Mouse (Mus musculus) lung, postnatal 25 days (tissue): ENCODE results near the gene Polr1b.

Experiments used
- DNase-seq: peaks from one replicate; pipeline ENCODE4 v3.0.0; 2022; ENCODE audit warnings: low spot score

Polr1b gene

DNA sequence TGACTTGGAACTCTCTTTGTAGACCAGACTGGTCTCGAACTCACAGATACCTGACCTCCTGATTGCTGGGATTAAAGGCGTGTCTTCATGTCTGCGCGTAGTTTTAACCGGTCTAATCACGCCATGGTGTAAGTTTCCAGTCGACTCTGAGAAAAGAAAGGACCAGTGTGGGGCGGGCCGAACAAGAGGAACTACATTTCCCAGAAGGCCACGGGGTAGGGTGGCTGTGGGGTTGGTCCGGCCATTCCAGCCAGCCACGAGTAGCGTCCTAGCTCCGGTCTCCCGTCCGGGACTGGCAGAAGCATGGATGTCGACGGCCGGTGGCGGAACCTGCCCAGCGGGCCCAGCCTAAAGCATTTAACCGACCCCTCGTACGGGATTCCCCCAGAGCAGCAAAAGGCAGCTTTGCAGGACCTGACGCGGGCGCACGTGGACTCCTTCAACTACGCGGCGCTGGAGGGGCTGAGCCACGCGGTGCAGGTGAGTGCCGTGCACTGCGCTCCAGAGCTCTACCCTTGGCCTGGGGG, at the start of gene Polr1b:
Polr1b (plus strand) TSS at position 212 of the 527 bp plus-strand sequence.
- DNase-seq, result peak; percentile 96

DNA sequence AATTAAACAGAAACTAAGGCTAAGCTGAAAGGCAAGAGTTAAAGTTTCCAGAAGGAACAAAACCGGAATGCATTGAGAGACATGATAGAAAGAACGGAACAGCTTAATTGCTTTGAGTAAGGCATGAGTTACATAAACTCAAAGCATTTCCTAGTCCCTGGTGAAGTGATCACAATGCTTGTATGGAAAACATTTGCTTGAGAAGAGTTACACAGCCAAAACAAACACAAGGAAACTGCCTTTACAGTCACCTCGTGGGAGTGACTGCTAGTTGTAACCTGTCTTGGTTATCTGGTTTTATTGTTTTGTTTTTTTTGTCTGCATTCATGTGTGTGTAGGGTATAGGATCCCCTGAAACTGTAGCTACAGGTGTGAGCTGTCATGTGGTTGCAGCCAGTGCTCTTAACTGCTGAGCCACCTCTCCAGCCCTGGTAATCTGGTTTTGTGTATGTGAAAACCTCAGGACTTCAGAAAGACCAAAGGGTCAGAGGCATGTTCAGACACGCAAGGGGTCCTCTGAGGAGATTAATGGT, 48.3 kb upstream of the Polr1b start:
- no peak for DNase-seq

DNA sequence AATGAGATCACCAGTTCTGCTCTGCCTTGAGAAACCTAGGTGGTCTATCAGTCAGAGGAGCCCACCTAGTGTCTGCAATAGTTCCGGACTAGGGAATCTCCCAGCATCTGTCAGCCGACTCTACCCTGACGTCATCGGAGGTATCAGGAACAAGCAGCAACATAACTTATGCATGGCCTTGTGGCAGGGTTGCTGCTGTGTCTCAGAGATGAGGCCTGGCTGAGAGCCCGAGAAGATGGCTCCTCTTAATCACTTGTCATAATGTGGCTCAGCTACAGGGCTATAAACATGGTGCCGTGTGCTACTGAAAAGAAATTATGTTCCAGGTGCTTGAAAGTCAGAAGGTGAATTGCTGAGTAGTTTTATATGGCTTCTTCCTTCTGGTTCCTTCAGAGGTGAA, 45.1 kb upstream of the Polr1b start:
- no peak for DNase-seq

DNA sequence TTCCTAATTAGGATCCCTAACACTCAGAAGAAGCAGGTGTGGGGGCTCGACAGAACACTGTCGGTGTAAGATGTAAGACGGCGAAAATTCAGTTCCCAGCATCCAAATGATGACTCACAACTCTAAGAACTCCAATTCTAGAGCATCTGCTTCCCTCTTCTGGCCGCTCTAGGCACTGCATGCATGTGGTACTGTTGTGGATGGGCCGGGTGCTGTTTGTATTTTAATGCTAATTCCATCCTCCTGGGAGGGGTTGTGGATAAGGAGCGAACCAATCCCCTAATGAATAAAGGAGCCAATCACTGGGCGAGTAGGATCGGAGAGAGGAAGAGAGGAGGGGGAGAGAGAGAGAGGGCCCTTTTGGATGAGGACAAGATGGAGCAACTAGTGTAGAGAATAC, 44.2 kb upstream of the Polr1b start:
- no peak for DNase-seq

DNA sequence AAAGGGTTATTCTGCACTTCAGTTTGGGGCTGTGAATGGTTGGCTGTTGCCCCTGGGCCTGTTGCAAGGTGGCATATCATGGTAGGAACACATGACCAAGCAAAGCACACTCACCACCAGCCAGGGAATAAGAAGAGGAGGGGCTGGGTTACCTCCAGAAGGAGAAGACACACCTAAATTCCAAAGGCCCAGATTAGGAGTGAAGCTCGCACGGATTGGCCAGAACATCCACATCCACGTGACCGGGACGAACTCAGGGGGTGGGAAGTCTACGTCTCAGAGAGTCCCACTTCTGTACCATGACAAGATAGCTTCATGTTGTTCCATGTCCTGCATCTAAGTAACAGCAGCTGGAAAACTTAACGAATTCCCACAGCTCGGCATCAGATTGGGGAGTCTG, 43.5 kb upstream of the Polr1b start:
- DNase-seq, result no peak

DNA sequence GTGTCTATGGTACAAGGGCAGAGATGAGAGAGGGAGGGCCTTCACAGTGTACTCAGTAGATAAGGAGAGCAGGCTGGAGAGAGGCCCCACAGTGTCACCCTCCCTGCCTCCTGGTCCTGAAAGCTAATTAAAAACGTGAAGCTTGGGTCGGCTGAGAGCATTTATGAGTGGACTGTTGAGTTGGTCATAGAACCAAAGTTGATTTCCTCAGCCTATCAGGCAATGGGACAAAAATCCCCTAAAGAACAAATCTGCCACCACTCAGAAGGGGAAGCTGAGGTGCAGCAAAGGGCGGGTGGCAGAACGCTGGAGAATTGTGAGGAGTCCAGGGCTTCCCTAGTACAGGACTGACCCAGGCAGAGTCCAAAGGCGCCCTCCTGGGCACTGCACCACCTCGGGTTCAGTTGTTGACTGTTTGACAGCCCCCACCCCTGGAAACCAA, 42.9 kb upstream of the Polr1b start:
- DNase-seq, result no peak

DNA sequence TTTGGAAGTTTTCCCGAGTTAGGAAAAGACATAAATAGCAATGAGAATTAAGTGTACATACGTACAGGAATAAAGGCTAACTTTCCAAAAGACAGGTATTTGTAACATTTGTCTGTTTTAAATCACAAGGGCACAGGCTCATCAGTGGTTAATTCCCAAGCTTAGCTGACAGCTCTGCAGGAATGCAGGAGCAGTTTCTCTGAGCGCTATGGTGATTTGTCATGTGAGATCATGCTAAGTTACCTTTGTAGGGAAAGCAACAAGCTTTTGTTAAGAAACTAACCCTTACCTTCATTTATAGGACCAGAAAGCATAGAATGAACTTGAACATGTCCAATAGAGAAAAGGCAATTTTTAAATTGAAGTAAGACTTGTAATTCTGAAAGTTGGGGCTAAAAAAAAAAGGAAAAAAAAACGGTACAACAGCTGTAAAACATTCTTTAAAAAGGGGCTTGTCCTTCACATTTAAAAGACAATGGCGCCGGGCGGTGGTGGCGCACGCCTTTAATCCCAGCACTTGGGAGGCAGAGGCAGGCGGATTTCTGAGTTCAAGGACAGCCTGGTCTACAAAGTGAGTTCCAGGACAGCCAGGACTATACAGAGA, 39.2 kb upstream of the Polr1b start:
- DNase-seq, result no peak

DNA sequence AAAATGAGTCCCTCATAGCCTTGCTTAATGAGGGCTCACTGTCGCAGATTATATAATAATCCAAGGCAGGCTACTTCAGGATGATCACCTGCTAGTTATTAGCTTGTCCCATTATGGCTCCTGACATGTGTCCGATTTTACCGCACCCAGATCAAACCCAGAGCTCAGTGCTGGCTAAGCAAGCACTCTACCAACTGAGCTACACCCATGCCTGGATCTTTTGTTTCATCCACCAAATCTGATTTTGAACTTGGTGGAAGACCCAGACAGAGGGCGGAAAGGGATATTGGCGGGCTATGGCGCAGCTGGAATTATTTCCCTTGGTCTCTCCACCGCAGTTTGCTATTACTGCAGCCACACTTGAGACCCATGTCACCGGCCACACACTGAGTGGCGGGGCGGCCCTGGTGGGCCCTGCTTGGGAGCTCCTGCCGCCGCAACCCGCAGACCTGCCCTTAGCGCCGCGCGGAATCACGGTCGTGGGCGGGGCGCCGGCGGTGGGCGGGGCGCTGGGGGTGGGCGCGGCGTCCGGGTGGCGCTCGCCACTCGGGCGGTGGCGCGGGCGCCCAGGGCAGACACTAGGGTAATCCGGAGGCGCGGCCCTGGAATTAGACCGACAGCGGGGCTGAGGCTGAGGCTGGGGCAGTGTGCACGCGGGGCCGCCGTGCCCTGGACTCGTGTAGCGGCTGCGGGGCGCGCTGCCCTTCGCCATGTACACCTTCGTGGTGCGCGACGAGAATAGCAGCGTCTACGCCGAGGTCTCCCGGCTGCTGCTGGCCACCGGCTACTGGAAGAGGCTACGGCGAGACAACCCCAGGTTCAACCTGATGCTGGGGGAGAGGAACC, 35.1 kb upstream of the Polr1b start, which contains the start of gene Ttl:
Ttl (plus strand) TSS at position 506 of the 846 bp plus-strand sequence.
- DNase-seq, result peak; percentile 67

DNA sequence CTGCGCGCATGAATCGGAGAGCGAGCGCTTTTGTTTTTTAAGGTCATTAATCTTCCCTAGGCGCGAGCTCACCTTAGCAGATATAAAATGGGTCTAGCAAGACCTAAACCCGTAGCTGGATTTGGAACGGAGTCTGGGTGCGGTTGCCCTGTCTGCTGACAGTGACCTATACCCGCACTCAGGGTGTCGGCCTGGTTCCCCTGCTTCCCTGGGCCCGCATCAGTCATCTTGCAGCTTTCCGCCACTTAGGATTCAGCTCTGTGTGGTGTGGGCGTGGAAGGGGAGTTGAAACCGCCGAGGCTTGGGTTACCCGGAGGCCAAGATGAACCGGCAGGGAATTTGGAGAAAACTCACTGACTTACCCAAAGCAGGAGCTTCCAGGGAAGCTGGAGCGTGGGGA, 34.5 kb upstream of the Polr1b start:
- DNase-seq, result peak; percentile 38

DNA sequence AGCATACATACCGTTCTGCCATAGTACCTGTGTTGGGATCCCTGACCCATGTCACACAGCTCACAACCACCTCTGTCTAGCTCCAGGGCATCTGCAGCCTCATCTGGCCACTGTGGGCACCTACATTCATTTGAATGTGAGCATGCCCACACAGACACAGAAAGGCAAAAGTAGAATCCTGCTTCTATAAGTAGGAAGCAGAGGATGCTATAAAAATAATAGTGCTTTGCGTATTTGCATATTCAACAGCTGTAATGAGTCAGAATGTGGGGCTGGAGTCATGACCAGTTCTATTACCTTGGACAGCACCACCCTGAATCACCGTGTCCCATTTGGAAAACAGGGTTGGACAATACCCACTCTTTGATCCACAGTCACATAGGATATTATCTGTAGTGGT, 30.5 kb upstream of the Polr1b start:
- DNase-seq, result no peak

DNA sequence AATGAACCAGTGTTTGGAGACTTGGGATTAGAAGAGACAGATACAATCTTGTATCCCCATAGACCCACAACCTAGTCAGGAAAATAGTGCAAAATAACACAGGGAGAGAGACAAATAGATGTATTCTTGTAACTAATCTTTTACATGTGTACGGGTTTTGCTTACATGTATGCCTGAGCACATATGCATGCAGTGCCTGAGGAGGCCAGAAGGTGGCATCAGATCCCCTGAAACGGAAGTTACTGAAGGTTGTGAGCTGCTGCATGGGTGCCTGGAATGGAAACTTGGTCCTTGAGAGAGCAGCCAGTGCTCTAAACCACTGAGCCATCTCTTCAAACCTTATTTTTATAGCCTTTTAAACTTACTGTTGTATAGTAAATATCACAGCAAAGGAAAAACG, 22.5 kb upstream of the Polr1b start:
- no peak for DNase-seq

DNA sequence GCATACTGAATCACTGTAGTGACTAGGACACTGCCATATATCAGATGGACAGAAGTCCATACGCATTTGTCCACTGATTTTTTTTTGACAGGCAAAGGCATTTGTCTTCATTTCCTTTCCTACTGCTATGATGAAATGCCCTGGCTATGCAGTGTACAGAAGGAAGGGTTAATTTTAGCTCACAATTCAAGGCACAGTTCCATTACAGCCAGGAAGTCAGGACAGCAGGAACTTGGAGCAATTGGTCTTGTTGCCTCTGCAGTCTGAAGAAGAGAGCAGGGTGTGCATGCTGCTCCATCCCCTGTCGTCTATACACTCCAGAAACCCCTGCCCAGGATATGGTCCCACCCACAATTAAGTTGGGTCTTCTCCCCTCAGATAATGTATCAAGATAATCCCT, 21.6 kb upstream of the Polr1b start:
- DNase-seq, result no peak

DNA sequence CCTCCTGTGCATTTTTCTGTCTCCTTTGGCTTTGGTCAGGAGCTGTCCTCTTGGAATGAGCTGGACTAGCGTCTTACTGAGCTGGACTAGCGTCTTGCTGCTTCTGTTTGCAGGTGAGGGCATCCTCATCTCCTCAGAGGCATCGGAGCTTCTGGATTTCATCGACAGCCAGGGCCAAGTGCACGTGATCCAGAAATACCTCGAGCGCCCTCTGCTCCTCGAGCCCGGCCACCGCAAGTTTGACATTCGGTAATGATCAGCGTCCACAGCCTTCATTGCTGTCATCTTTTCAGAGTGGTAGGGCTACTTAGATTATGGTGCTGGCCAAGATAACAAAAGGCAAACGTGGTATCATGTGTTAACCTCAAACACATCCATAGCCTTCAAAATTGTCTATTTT, 19.7 kb upstream of the Polr1b start:
- DNase-seq, result no peak

DNA sequence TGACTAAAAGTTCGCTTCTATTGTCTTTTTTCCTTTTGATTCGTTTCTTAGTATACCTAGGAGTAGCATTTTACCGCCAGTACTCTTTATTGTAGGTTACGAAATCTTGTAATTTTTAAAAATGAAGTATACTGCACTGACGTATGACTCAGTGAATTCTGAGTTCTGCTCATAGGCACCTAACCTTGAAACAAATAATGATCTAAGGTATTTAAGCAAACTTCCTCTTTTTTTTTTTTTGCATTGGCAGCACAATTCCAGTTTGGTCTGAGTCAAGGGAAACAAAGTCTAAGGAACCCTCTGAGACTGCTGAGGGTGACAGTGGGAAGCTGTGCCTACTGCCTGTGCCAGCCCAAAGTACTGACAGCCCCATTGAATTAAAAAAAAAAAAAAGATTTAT, 17.3 kb upstream of the Polr1b start:
- no peak for DNase-seq

DNA sequence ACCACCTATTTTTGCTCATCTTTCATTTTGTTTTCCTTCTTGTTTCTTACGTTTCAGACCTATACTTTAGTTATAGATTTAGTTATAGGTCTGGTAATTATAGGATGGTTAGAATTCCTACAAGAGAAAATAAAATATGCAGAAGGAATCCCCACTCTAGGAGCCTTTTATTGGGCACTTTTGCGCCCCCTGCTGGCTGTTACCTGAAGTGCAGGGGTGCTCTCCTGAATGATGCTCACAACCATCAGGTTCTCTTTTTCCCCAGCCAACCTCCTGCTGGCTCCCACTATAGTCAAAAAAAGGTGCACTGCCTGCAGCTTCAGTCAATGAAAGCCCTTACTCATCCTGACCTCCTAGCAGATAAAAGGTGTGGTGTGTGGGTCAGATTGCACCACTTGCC, 15.8 kb upstream of the Polr1b start:
- no peak for DNase-seq

DNA sequence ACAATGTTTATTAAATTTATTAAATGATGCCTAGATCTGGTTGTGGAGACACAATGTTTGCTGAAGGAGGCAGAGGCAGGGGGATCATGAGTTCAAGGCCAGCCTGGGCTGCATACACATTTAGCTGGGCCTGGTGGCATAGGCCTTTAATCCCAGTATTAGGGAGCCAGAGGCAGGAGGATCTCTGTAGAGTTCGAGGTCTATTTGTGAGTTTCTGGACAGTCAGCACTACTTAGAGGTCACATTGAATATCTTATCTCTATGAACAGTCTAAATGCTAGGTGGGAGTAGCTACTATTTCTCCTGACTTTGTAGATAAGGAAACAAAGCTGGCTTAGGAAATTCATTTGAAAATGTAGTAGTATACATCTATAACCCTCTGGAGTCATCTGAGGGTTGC, 13.3 kb upstream of the Polr1b start:
- DNase-seq, result no peak

DNA sequence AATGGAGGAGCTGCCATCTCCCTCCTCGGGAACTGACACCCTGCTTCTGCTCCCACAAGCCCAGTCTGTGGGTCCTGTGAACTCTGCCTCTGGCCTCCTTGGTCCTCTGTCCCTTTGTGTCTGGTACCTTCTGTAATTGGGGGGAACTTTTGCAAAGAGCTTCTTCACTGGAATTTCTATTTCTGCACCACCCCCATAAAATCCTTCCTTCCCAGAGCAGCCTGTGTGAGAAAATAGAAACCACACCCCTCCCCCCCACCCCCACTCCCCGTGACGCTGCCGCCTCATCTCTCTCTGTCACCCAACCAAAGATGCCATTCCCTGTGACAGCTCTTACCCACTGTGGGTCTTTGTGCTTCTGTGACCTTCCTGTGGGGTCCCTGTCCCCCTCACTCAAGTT, 10.4 kb upstream of the Polr1b start:
- no peak for DNase-seq

DNA sequence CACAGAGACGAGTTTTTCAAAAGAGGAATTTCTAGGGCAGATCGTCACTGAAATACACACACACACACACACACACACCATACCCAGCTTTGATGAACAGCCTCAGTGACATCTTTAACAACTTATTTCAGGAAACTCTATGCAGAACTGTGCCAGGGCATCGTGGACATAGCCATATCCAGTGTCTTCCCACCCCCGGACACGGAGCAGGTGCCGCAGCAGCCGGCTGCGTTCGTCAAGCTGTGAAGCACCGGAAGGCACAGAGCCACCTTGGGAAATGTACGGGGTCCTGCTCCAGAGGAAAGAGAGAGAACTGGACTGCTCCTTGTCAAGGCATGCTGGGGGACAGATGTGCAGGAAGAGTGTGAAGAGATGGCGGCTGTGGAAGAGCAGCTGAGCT, 8.0 kb upstream of the Polr1b start:
- no peak for DNase-seq

DNA sequence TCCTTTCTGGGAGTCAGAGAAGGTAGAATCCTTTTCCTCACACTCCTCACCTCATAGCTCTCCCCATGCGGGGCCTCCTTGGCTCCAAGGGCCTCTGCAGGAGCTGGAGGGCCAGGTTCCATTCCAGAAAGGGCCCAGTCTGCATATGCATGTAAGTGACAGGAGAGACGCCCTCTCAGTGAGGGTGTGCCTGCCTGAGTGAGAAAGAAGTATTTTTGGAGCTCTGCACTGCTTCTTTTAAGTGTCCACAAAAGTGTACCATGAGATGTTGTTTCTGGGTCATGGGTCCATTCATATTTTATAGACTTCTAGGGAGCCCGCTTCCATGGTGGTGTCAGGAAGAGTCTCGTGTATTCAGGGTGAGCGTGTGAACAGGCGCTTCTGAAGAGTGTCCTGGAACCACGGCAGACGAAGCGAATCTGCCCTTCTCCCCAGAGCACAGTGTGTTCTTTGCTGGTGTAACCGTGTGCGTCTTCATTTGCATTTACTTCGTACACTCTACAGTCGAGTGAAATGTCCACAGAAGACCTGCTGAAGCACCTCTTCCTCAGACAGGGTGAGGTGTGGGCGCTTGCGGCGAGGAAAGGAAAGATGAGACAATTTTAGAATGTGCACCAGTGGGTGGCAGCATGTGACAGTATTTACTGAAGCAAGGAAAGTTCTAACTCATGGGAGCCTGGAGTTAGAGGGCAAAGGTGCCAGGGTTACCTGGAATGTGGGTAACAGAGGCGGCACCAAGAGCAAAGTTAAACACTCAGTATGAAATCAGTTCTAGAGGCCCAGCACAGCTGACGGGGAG, 6.7 kb upstream of the Polr1b start:
- DNase-seq, result peak; percentile 7

DNA sequence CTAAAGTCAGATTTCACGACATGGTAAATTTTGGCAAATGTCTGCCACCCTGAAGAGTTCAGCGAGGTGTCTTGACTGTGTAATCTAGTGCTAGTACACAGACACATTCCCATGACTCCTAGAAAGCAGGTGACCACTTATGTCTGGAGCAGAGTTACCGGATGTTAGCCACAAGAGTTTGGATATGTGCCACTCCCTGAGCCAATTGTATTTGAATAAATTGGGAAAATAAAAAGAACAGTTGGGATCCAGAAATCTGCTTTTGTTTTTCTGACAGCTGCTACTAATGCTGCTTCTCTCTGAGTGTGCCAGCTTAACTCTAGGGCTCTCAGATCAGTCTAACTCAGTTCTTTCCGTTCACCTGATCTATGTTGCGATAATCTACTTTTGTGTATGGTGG, 12.1 kb downstream of the Polr1b start:
- DNase-seq, result no peak

DNA sequence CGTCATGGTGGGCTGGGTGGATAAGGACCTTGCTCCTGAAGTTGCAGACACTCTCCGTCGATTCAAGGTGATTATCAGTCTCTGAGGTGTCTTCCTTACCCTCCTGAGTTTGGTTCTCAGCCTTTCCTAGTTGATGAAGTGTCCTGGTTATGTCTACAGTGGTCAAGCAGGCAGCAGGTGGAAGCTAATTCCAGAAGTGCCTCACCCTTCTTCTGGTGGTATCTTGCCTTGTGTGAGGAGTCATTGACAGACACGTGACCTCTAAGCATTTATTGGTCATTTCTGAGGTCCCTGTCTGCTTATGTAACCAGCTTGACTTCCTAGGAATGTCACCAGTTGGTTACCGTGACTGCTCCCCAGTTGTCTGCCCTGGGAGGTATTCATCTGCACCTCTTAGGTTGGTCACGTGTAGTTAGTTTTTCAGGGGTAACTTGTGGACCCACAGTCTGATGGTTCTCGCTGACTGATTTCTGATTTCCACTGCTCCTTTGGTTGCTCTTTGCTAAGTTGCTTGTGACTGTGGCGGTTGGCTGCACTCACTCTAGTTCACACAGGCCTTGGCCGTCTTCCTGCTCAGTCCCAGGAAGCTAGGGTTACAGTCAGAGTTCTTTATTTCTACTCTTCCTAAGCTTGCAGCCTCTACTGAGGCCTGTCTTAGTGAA, 15.0 kb downstream of the Polr1b start:
- DNase-seq, result no peak

DNA sequence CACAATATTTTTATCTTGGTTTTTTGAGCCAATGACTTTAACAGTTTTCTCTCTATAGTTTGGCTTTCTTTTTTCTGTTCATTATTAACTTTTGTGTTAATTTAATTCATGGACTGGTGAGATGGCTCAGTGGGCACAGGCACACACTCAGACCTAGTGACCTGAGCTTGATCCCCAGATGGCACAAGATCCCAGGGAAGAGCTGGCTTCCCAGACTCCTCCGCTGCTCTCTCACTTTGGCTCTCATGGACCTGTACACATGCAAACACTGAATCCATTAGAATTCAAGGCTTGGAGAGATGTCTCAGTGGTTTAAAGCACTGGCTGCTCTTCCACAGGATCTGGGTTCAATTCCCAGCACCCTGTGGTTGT, 15.6 kb downstream of the Polr1b start:
- no peak for DNase-seq
